Mouse (Mus musculus) forebrain, embryonic 11.5 days (tissue): Measurements from ENCODE around the gene Cd3e. TPM values are rescaled to one million over a fixed set of nuclear protein-coding genes. Genes with fewer than 3 reads are reported as not detected.
"Not testable (repeated sequence)": the region's sequence is repeated elsewhere in the genome, so short reads cannot be mapped to it uniquely, and the experiment has no call there.

Experiments used
- ATAC-seq: fragments of 200-750 bp; cut with Nextera tagmentation; replicated peaks from 2 replicates; pipeline ENCODE4 v1.8.0; 2017; ENCODE audit warnings: moderate TSS enrichment; ENCODE audit not compliant: low FRiP score
- DNase-seq: peaks from one replicate; pipeline ENCODE4 v3.0.0-alpha.2; 2017; ENCODE audit warnings: low spot score
- H3K27ac ChIP-seq: fragments of 300-500 bp; sonication (generic); 2 replicates; pipeline ENCODE4 v1.5.1; 2014; ENCODE audit warnings: low read depth, low read length
- H3K27me3 ChIP-seq: fragments of 300-500 bp; sonication (generic); 2 replicates; pipeline ENCODE4 v1.6.1; 2014; ENCODE audit warnings: mild to moderate bottlenecking, low read length, mixed read lengths; ENCODE audit not compliant: control insufficient read depth, insufficient read depth
- H3K36me3 ChIP-seq: fragments of 300-500 bp; sonication (generic); 2 replicates; pipeline ENCODE4 v1.6.1; 2014; ENCODE audit warnings: mild to moderate bottlenecking, low read length, moderate library complexity, mixed read lengths; ENCODE audit not compliant: control insufficient read depth, insufficient read depth
- H3K4me1 ChIP-seq: fragments of 300-500 bp; sonication (generic); replicated peaks from 2 replicates; pipeline ENCODE4 v1.6.1; 2014; ENCODE audit warnings: low read length, mixed read lengths; ENCODE audit not compliant: control insufficient read depth, insufficient read depth
- H3K4me2 ChIP-seq: fragments of 300-500 bp; sonication (generic); 2 replicates; pipeline ENCODE4 v1.6.1; 2014; ENCODE audit warnings: low read depth, mild to moderate bottlenecking, low read length, moderate library complexity, mixed read lengths; ENCODE audit not compliant: severe bottlenecking
- H3K4me3 ChIP-seq: fragments of 300-500 bp; sonication (generic); 2 replicates; pipeline ENCODE4 v1.5.1; 2014; ENCODE audit warnings: low read depth, low read length
- H3K9ac ChIP-seq: fragments of 300-500 bp; sonication (generic); 2 replicates; pipeline ENCODE4 v1.6.1; 2014; ENCODE audit warnings: low read length
- H3K9me3 ChIP-seq: fragments of 300-500 bp; sonication (generic); 2 replicates; pipeline ENCODE4 v1.6.1; 2016; ENCODE audit warnings: low read length, mixed read lengths; ENCODE audit not compliant: control insufficient read depth
- WGBS: fragments of 180-500 bp; shearing (Covaris S2); extraction: QIAGEN DNeasy Blood & Tissue Kit; methylation state at CpG from one replicate; pipeline ENCODE4 v1.1.7; 2014; 5-methylcytosine and 5-hydroxymethylcytosine counted together
- polyA plus RNA-seq: library from polyadenylated mRNA; unstranded; fragments of >200 nt; fragmentation: Nextera tagmentation; extraction: Ambion mirVana; gene quantifications from 2 replicates; pipeline ENCODE4 v1.2.1, GENCODE M21; 2014

Gene Cd3e
- polyA plus RNA-seq, 1 experiment from 2014 or later = not detected

DNA sequence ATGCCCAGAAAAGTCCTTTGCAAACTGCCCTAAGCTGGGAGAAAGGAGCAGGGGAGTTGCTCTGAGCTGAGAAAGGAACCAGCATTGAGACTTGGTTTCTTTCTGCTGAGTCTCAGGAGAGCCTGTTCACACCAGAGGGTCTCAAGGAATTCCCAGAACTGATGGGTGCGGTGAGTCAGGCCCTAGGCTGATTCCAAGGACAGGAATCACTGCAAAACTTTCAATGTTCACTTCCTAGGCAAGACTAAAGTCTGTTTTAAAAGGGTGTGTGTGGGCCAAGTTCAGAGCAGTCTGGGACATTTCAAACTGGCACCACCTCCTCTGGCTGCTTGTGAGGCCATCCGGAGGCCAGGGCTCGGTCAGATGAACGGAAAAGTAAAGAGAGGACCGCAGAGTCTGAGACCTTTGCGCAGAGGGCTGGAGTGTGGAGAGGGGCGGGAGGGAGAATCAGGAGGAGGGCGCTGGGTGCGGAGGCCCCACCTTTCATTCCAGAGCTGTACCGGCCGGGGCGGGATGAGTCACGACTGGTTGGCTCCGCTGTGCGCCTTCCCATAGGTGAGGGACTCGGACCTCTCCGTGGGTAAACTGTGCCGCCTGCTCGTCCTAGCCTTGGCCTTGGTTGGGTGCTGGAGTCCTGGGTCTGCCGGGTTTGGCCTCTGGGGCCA, 32.8 kb upstream of the Cd3e start:
- Histone ChIP-seq H3K27me3 (peaks cover 37% of the 10 kb centered on the region), H3K36me3 (no peaks in the 10 kb centered on the region), H3K4me1 (no peaks in the 10 kb centered on the region), H3K9me3 (no peaks in the 10 kb centered on the region), H3K4me3 (peak overlapping the region; percentile 1; the same call in 1 of the 2 replicates), H3K9ac (no peak overlapping the region), H3K27ac (no peak overlapping the region), H3K4me2 (peak overlapping the region; percentile 31; the same call in 1 of the 2 replicates)
- DNase-seq = peak; percentile 51
- whole genome bisulfite sequencing = 3% methylated on average over 20 of the region's 20 CpGs
- ATAC-seq = no peak

DNA sequence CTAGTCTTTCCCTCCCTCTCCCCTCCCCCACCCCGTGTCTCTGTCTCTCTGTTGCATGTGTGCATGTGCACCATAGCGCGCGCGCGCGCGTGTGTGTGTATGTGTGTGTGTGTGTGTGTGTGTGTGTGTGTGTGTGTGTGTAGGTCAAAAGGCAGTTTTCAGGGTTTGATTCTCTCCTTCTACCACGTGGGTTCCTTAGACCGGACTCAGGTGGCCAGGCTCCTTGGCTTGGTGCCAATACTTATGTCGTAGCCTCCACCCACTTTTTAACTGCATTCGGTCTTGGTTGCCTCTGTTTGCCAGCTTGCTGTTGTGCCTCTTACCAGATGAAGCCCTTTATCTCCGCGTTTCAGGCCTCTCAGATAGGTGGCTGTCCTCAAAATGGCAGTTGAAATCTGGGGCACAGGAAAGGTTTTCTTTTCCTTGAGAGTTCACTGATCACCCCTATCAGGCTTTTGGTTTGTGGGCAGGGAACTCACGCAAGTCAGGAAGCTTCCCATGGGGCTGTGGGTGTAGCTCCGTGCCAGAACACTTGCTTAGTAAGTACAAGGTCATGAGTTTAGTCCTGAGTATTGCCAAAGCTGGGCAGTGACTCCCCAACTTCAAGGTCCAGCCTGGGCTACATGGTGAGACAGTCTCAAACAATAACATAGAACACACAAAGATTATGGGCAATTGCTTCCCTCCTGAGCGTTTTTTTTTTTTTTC, 31.9 kb upstream of the Cd3e start:
- Histone ChIP-seq H3K9ac (no peak overlapping the region), H3K27me3 (peaks cover 37% of the 10 kb centered on the region), H3K4me3 (no peak overlapping the region), H3K9me3 (no peaks in the 10 kb centered on the region), H3K4me2 (no peak overlapping the region), H3K4me1 (no peaks in the 10 kb centered on the region), H3K27ac (no peak overlapping the region), H3K36me3 (no peaks in the 10 kb centered on the region)
- DNase-seq = no peak
- no peak for ATAC-seq
- 34% methylated on average over 17 of the region's 17 CpGs for WGBS

DNA sequence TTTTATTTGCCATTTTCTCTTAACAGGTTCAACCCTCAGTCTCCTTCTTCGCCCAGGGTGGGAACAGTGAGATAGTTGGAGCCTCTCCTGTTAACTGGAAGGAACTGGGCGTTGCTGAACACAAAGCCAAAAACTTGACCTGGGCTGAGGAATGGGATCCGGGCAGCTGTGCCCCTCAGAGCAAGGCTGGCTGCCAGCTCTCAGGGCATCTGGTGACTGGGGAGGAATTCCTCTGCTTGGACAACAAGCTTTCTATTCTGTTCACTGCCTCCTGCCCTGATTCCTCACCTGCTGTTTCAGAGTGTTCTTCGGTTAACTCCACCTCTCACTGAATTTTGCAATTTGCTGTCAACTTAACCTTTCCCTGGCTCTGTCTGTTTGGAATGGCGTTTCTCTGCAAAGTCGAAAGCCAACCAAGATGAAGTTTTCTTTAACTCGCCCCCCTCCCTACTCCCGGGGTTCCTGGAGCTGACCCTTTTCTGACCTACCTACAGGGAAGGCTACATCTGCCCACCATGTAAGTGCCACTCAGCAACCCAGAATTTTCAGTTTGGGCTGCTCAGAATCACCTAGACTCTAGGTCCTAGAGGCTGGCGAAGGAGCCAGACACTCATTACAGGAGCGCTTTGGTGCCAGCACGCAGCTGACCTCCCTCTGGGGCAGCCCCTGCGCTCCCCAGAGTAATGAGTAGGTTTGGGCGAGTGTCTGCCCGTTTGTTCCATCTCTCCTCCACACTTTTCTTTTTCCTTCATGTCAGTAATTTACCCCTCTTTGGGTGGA, 30.8 kb upstream of the Cd3e start:
- WGBS = 17% methylated on average over 14 of the region's 14 CpGs
- H3K9me3 ChIP-seq = no peaks in the 10 kb centered on the region
- H3K4me1 ChIP-seq = no peaks in the 10 kb centered on the region
- H3K9ac ChIP-seq = no peak overlapping the region
- no peaks in the 10 kb centered on the region for H3K36me3 ChIP-seq
- peaks cover 37% of the 10 kb centered on the region for H3K27me3 ChIP-seq
- ATAC-seq (no peak), DNase-seq (no peak)
- H3K27ac ChIP-seq = no peak overlapping the region
- no peak overlapping the region for H3K4me3 ChIP-seq
- H3K4me2 ChIP-seq = no peak overlapping the region

DNA sequence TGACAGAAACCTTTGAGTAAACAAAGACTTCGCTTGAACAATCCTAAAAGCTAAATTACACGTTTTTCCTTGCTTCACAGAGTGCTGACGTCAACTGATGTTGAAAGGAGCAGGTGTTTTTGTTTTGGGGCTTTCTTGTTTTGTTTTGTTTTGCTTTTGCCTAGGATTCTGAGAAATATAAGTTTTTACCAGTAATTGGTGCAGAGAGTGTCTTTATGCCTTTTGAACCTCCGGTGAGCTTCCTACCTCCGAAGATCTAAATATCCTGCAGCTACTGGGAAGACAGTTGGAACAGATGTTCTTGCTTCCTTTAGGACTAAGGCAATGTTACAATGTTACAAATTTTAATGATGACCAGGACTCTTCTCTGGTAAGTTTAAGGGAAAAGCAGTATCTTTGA, 30.1 kb upstream of the Cd3e start, which contains the start of gene Mpzl2:
TSS of gene Mpzl2 (plus strand) at position 301 of the 400 bp plus-strand sequence.
- H3K4me3 ChIP-seq = no peak within 1 kb of the TSS
- no peak within 1 kb of the TSS for H3K27ac ChIP-seq
- H3K36me3 ChIP-seq = no peaks in the 10 kb centered on the region
- H3K4me2 ChIP-seq = no peak within 1 kb of the TSS
- no peak within 1 kb of the TSS for H3K9ac ChIP-seq
- DNase-seq (no peak), ATAC-seq (no peak)
- no peaks in the 10 kb centered on the region for H3K9me3 ChIP-seq
- no peaks in the 10 kb centered on the region for H3K4me1 ChIP-seq
- 72% methylated on average over 5 of the region's 5 CpGs for WGBS
- H3K27me3 ChIP-seq = peaks cover 37% of the 10 kb centered on the region

DNA sequence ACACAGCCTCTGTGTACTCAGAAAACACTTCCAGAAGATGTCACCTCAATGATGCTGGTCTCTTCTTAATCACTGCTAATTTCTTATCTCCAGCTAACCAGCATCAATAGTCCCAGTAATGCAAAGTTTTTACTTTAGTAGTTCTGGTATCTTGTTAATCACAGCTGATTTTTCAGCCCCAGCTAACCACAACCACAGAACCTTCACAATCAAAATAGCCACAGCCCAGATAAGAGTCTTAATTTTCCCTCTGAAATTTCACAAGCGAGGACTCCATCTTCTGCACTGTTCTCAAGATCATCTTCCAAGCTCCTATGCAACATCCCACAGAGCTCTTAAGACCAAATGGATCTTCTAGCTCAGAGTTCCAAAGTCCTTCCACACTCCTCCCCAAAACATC, 28.4 kb upstream of the Cd3e start:
- 80% methylated on average over 1 of the region's 1 CpGs for WGBS
- H3K4me2 ChIP-seq, H3K9ac ChIP-seq, H3K27ac ChIP-seq, DNase-seq, H3K9me3 ChIP-seq, ATAC-seq, H3K36me3 ChIP-seq, H3K4me3 ChIP-seq, H3K4me1 ChIP-seq: not testable (repeated sequence)
- peaks cover 29% of the 10 kb centered on the region for H3K27me3 ChIP-seq

DNA sequence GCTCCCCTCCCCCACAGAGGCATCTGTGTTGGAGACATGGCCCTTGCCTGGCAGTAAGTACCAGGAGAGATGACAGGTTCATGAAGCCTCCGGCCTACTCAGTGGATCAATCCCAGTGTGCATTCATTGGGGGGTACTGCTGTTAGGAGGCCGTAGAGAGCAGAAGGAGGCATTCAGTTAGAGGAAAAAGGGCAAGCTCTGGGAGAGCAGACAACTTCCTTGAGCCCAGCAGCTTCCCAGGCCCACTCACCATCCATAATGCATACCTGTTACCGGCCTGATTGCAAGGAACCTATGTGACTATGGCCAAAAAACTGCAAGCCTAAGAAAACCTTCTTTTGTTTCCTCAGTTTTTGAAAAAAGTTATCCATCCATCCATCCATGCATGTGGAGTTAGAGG, 25.1 kb upstream of the Cd3e start:
- H3K27me3 ChIP-seq = no peaks in the 10 kb centered on the region
- 76% methylated on average over 3 of the region's 3 CpGs for WGBS
- no peaks in the 10 kb centered on the region for H3K9me3 ChIP-seq
- H3K36me3 ChIP-seq = no peaks in the 10 kb centered on the region
- DNase-seq = no peak
- no peak overlapping the region for H3K27ac ChIP-seq
- H3K4me1 ChIP-seq = no peaks in the 10 kb centered on the region
- no peak overlapping the region for H3K4me2 ChIP-seq
- ATAC-seq = no peak
- H3K9ac ChIP-seq = no peak overlapping the region
- no peak overlapping the region for H3K4me3 ChIP-seq

DNA sequence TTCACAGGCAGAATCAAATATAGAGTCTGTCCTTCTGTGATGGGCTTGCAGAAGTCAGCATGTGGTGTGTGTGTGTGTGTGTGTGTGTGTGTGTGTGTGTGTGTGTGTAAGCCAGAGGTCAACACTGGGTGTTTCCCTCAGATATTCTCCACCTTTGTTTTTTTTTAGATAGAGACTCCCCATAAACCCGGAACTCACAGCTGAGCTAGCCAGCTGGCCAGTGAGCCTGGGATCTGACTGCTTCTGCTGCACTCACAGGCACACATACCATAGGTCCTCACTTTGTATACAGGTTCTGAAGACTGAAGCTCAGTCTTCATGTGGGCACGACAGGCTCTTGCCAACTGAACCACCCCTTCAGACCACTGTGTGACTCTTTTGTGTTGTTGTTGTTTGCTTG, 22.8 kb upstream of the Cd3e start:
- Histone ChIP-seq H3K27ac (no peak overlapping the region), H3K9ac (no peak overlapping the region), H3K27me3 (no peaks in the 10 kb centered on the region), H3K4me1 (no peaks in the 10 kb centered on the region), H3K9me3 (no peaks in the 10 kb centered on the region), H3K4me2 (no peak overlapping the region), H3K4me3 (no peak overlapping the region), H3K36me3 (no peaks in the 10 kb centered on the region)
- no peak for DNase-seq
- ATAC-seq = no peak
- 83% methylated on average over 2 of the region's 2 CpGs for WGBS

DNA sequence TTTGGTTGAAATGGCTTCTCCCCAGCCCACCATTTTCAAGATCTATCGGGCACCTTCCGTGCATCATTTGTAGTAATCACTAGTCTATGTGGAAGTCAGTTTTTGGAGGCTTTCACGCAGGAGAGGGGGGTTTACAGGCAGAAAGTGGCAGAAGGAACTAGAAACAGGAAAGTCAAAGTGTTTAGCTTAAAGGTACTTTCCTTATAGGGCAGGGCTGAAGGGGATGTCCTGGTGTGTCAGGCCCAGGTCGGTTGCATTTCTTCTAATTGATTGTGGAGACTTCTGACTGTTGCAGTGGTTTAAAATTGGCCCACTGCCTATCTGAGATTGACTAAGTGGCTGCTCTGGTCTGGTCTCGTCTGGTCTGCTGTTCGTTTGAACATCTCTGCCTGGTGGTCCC, 20.9 kb upstream of the Cd3e start:
- ATAC-seq (no peak), DNase-seq (no peak)
- Histone ChIP-seq H3K27ac (no peak overlapping the region), H3K36me3 (no peaks in the 10 kb centered on the region), H3K4me2 (no peak overlapping the region), H3K27me3 (no peaks in the 10 kb centered on the region), H3K4me1 (no peaks in the 10 kb centered on the region), H3K9me3 (no peaks in the 10 kb centered on the region), H3K4me3 (no peak overlapping the region), H3K9ac (no peak overlapping the region)
- WGBS = 73% methylated on average over 6 of the region's 6 CpGs
